Mouse (Mus musculus) heart, postnatal 0 days (tissue): ENCODE data around the gene Mblac2.

Source experiments
- CTCF ChIP-seq: IDR thresholded peaks from 2 replicates; pipeline ENCODE4 v1.5.1; 2016; ENCODE audit warnings: antibody characterized with exemption, control low read depth, low read depth
- EP300 ChIP-seq: IDR thresholded peaks from 2 replicates; pipeline ENCODE4 v1.6.1; 2016; ENCODE audit warnings: antibody characterized with exemption, low read depth

- TF ChIP-seq CTCF (no peak), EP300 (no peak)
Measured at GRCm38 (mm10) chr13:81684884-81685283, 26.3 kb upstream of the Mblac2 start.
